Mouse (Mus musculus) cerebellum, adult 8-10 months (tissue): ENCODE measurements at regions not wholly inside any gene's neighbourhood (a gene's known extent, or its start where the extent isn't known, plus 50 kb on each side); places are given as distances from the start of the nearest gene placed in this dataset.
A peak's percentile ranks its signal among the peaks of the same experiment; 100 is the strongest.

ENCODE experiments used
- DNase-seq: peaks from one replicate; pipeline ENCODE4 v3.0.0; 2022

GRCm38 (mm10) chr3:51033292-51033691, 191.0 kb upstream of the Noct start:
- DNase-seq, result no peak

- no peak for DNase-seq
Observed at GRCm38 (mm10) chr3:51036700-51037306, 187.4 kb upstream of the Noct start.

DNA sequence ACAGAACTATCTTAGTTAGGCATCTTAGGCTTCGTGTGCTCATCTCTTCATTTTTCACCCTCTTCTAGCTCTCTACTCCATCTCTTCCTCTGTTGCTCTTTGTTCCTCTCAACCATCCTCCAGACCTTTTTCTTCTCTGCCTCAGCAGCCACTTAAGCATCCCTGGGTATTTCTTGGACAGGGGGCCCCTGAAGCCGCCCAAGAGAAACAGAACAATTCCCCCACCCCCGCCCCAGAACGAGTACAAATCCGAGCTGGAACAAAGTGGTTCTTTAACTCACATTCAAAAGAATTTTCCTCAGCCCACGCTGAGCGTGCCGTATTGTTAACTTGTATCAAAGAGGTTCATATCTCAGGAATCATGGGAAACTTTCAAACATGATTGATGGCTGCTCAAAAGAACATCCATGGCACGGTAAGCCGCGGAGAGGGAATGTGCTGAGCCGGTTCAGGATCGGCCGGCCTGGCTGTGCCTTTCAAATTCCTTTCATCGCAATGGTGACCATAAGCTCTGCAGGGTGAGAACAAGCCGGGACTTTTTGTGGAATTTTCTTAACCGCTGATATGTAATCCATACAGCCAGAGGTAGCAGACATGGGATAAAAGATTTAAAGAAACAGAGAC, 181.9 kb upstream of the Noct start:
- no peak for DNase-seq

GRCm38 (mm10) chr3:51048739-51049138, 175.5 kb upstream of the Noct start:
- no peak for DNase-seq

- DNase-seq, result no peak
Observed at GRCm38 (mm10) chr3:51050156-51050555, 174.1 kb upstream of the Noct start.

DNA sequence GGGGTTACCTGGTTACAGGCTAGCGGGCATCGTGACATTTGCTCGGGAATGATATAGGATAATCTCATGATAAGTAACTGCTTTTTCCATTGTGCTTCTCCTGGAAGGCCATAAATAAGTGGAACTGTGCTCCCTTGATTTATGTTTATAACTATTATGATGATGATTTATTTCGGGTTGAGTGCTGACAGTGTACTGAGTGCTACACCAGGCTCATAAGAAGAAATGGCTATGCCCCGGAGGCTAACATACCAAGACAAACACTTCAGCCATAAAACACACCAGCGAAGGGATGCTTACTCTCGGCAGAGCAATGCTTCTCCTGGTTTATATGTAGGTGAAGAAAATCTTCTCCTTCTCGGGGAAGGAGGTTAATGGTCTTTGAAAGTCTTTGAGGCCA, 169.2 kb upstream of the Noct start:
- DNase-seq, result no peak

DNA sequence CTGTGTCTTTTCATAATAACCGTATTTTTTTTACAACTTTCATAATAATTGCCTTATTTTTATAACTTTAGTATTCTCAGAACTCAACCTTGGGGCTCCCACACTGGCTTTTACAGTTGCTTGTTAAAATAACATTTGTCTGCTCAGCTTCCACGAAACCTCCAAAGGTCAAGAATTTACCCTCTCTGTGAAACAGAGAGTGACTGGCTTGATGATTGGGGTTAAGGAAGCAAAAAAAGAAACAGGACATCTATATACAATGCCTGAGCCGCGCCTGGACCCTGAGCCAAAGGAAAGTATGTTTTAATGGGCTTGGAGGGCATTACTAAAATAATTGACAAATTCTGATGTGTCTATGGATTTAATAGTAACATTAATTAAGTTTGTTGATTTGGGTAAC, 160.0 kb upstream of the Noct start:
- DNase-seq, result no peak

DNA sequence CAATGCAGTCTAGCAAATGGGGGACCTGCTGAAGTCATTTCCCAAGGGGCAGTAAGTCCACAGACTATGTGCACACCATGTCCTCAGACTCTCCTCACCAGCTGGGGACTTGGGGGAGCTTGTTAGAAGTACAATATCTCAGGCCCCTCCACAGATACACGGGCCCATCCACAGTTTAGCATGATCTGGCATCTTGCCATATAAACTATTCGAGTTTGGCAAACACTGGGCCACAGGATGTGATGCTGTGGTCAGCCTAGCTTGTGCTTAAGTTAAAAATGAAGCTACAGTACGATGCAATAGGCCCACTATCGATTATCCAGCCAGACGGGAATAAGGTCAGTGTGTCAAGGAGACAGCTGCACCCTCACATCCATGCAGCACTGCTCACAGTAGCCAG, 157.9 kb upstream of the Noct start:
- no peak for DNase-seq

DNA sequence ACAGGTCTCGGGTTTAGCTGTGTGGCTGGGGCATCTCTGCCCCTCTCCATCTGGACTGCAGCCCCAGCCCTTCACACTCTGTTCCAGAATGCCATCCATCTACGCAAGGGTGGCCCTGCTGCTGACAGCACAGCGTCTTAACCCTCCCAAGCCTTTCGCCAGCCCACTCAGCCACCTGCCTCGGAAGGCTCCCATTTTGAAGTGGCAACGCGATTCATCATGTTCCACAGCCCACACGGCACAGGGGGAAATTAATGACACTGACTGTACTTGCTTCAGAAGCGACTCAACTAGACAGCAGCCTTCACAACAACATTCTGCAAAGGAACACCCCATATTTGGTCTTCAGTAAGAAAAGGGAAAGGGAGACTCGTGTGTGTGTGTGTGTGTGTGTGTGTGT, 151.8 kb upstream of the Noct start:
- no peak for DNase-seq

- no peak for DNase-seq
Observed at GRCm38 (mm10) chr3:51073003-51073679, 151.1 kb upstream of the Noct start.

- DNase-seq, result no peak
Observed at GRCm38 (mm10) chr3:51073743-51074319, 150.4 kb upstream of the Noct start.

- peak; percentile 31 for DNase-seq
Observed at GRCm38 (mm10) chr3:51075219-51075920, 148.9 kb upstream of the Noct start.

DNA sequence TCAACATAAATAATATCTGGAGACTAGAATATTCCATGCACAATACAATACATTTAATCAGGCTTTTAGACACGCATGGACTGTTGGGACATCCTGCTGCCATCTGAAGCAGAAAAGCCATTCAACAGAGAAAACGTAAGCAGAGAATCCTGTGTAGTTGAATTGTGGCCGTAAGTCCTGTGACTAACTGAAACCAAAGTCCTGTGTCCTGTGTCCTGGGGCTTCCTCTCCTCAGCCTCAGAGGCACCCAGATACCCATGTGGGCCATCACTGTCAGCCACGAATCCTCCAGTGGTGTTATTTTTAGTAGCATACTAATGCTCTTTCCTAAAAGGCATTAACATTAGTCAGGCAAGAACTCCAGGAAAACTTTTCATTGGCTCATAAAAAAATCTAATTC, 145.8 kb upstream of the Noct start:
- no peak for DNase-seq

- DNase-seq, result no peak
Observed at GRCm38 (mm10) chr3:51080415-51080814, 143.8 kb upstream of the Noct start.

- DNase-seq, result no peak
Observed at GRCm38 (mm10) chr3:51080855-51081254, 143.4 kb upstream of the Noct start.

GRCm38 (mm10) chr3:51082831-51083575, 141.2 kb upstream of the Noct start:
- no peak for DNase-seq

DNA sequence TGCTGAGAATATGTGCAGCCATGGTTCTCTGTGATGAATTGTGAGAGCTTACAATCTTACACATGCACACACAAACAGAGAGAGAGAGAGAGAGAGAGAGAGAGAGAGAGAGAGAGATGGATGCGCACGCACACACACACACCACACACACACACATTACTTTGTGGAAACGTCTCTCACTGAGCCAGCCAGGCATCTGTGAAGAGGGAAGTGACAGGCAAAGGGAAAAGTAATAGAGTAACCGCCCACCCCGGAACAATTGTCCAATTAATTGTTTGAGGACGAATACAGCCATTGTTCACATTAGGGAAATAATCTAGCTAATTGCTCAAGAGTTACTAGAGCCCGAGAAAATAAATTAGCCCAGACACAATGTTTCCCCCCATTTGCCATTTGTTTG, 140.7 kb upstream of the Noct start:
- DNase-seq, result no peak

DNA sequence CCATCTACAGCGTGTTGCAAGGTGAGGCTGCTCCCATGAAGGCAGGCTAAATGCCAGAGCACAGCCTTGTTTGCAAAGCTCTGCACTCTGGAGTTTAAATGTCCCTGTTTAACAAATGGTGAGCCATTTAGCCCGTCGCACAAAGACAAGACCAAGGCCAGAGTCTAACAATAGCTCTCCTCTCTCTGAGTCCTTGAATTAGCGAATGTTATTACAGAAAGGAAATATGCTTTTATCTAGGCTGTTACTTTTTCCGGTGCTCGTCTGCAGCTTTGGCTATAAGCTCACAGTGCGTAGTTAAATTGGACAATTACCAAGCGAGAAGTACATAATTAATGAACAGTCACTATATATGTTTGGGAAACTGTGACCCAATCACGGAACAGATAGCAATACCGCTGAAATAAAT, 137.8 kb upstream of the Noct start:
- DNase-seq, result no peak

DNA sequence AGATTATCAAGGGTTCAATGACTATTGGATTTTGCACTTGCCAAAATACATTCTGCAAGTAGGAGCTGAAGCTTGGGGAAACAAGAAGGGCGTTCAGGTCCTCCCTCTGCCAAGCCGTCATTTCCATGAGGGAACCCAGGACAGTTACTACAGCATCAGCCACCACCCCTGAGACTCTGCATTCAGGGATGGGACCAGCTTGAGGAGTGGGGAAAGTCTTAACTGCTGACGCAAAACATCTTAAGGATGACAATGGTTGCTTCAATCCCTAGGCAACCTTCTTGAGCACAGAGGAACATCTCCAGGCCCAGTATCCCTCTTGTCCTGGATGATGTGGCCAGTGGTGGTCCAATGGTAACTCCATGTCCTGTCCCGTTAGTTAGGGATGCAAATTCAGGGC, 137.2 kb upstream of the Noct start:
- no peak for DNase-seq

- DNase-seq, result no peak
Observed at GRCm38 (mm10) chr3:51089036-51089669, 135.1 kb upstream of the Noct start.

GRCm38 (mm10) chr3:51091478-51091877, 132.8 kb upstream of the Noct start:
- no peak for DNase-seq
